Mouse (Mus musculus): ENCODE data around the gene Mterf1a. TPM values are rescaled to one million over a fixed set of nuclear protein-coding genes. Genes with fewer than 3 reads are reported as not detected.
A peak's percentile ranks its signal among the peaks of the same experiment; 100 is the strongest.
"Not testable (repeated sequence)": the region's sequence is repeated elsewhere in the genome, so short reads cannot be mapped to it uniquely, and the experiment has no call there.

Gene Mterf1a
- polyA plus RNA-seq (2015; fragmentation: Nextera tagmentation; extraction: Ambion mirVana), result 4.6 and 4.8 TPM in 2 replicates

DNA sequence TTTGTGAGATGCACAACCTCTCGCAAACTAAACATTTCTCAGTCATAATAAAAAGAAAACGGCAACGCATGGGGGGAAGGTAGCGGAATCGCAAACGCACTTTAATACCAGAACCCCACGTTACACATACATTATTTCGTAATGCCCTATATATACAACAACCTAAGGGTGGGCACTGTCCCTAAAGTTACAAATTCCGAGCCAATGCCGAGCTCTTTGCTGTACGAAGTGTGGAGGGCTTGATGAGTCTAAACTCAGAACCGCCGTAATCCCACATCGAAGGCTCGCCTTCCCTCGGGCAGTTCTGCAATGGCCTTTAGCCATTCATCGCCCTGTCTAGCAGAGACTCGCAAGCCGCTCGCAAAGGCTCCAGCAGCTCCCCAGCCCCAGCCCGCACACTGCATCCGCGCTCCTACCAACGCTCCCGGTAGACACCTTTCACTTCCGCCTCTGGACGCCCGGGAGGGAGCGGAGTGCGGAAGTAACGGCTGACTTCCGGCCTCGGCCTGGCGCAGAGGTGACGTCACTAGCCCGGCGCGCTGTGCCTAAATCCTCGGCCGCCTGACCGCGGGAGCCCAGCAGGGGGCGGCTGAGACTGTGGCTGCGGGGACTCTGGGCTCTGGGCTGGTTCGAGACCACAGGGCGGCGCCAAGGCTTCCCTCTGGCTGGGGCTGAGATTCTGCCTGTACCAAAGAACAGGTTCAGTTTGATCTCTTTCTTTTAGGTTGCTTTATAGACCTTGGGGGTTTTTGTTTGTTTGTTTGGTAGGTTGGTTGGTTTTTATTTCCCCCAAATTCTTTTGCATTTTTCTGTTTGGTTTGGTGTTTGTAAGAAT lies at the start of gene Mterf1a:
Mterf1a (minus strand) TSS at position 475 of the 835 bp plus-strand sequence.
- ATAC-seq (replicated peaks; ENCODE audit: insufficient number of reproducible peaks, insufficient read depth, low FRiP score, low read depth), result peak; percentile 98
- H3K4me3 ChIP-seq, result peak within 1 kb of the TSS; percentile 53
- H3K27ac ChIP-seq; H3K36me3 ChIP-seq; H3K9me3 ChIP-seq (replicated peaks); H3K27me3 ChIP-seq; H3K4me1 ChIP-seq (replicated peaks): not testable (repeated sequence)
- H3K4me2 ChIP-seq, result peak within 1 kb of the TSS; percentile 66
- peak within 1 kb of the TSS; percentile 51; the same call in 1 of the 2 replicates for H3K9ac ChIP-seq
- WGBS, result 3% methylated on average over 9 of the region's 47 CpGs

DNA sequence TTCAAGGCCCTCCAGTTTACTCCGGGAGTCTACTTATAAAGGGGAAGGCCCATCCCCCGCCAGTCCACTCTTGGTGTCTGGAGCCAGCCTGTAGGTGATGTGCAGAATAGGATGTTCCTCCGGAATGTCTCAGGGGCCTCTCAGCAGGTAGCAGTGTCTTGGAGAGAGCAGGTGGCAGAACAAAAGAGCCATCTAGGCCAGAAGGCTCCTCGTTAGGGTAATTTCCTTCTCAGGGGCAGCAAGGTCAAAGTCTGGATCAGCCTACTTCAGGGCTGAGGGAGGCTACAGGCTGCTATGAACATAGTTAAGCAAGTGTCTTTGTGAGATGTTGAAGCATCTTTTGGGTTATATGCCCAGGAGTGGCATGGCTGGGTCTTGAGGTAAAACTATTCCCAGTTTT lies 49.4 kb upstream of the Mterf1a start:
- H3K27ac ChIP-seq; H3K4me1 ChIP-seq (replicated peaks); H3K4me3 ChIP-seq; H3K4me2 ChIP-seq; H3K9ac ChIP-seq; ATAC-seq (replicated peaks; ENCODE audit: insufficient number of reproducible peaks, insufficient read depth, low FRiP score, low read depth); H3K27me3 ChIP-seq; H3K36me3 ChIP-seq; H3K9me3 ChIP-seq (replicated peaks): not testable (repeated sequence)
- 86% methylated on average over 4 of the region's 4 CpGs for WGBS

DNA sequence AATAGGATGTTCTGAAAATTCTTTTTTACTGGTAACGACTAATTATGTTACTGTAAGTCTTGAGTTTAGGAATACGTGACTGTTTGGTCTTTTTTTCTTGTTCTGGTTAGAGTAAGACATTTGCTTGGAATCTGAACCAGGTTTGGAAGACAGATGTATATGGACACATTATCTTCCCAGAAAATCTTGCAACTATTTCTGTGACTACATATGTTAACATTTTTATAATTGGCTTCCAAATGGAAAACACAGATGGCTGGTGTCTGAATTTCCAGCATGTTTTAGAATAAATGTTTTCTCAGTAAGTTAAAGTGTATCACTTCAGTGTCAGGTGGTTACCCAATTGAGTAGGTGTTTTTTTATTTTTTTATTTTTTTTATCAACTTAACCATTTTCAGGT lies 47.5 kb upstream of the Mterf1a start:
- H3K27ac ChIP-seq, result no peak overlapping the region
- no peak overlapping the region for H3K9ac ChIP-seq
- WGBS, result 95% methylated on average over 2 of the region's 2 CpGs
- no peak overlapping the region for H3K4me2 ChIP-seq
- no peaks in the 10 kb centered on the region for H3K9me3 ChIP-seq (replicated peaks)
- no peak for ATAC-seq (replicated peaks; ENCODE audit: insufficient number of reproducible peaks, insufficient read depth, low FRiP score, low read depth)
- H3K36me3 ChIP-seq, result no peaks in the 10 kb centered on the region; the same call in 1 of the 2 replicates
- no peaks in the 10 kb centered on the region for H3K27me3 ChIP-seq
- H3K4me1 ChIP-seq (replicated peaks), result peaks cover 17% of the 10 kb centered on the region
- H3K4me3 ChIP-seq, result no peak overlapping the region

DNA sequence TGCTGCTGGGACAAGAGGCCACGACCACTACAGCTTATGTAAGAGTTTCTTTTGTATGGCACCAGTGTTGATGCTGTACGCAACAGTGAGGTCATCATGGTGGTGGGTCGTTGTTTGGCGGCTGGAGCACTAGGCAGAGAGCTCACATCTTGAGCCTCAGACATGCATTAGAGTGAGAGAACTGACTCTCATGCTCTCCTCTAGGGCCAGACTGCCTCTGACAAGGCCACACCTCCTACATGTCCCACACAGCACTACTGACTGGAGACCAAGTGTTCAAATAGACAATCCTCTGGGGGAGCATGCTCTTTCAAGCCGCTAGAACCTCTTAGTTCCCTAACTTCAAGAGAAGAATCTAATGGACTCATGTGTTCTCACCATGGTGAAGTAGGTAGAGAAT lies 45.6 kb upstream of the Mterf1a start:
- H3K4me2 ChIP-seq, result no peak overlapping the region
- no peak overlapping the region for H3K9ac ChIP-seq
- no peaks in the 10 kb centered on the region for H3K9me3 ChIP-seq (replicated peaks)
- 87% methylated on average over 5 of the region's 5 CpGs for WGBS
- no peaks in the 10 kb centered on the region; the same call in 1 of the 2 replicates for H3K36me3 ChIP-seq
- peaks cover 17% of the 10 kb centered on the region for H3K4me1 ChIP-seq (replicated peaks)
- H3K27ac ChIP-seq, result no peak overlapping the region
- no peak for ATAC-seq (replicated peaks; ENCODE audit: insufficient number of reproducible peaks, insufficient read depth, low FRiP score, low read depth)
- no peak overlapping the region for H3K4me3 ChIP-seq
- H3K27me3 ChIP-seq, result no peaks in the 10 kb centered on the region

DNA sequence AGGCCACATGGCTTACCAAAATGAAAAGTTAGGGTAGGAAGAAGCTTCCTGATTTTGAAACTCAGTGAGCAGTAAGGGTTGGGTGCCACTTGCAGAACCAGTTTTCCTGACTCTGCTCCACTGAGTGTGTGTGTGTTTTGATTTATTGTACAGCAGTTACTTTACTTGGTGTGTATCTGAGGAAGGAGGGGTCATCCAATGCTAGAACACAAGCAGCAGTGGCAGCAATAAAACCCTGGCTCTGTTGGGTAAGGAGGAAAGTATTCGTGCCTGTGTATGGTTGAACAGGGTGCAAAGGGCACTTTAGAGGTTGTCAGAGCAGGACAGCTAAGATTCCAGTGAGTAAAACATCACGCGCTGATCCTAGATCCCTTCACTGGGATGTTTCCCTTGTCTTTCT lies 45.2 kb upstream of the Mterf1a start:
- Histone ChIP-seq H3K9ac (no peak overlapping the region), H3K9me3 (replicated peaks) (no peaks in the 10 kb centered on the region), H3K4me3 (no peak overlapping the region), H3K36me3 (no peaks in the 10 kb centered on the region; the same call in 1 of the 2 replicates), H3K4me1 (replicated peaks) (peaks cover 17% of the 10 kb centered on the region), H3K27me3 (no peaks in the 10 kb centered on the region), H3K4me2 (0 out of 2 replicates have a peak overlapping the region, but pooled peaks have one; percentile 17), H3K27ac (peak overlapping the region; percentile 55)
- ATAC-seq (replicated peaks; ENCODE audit: insufficient number of reproducible peaks, insufficient read depth, low FRiP score, low read depth), result no peak
- WGBS, result 74% methylated on average over 3 of the region's 3 CpGs

DNA sequence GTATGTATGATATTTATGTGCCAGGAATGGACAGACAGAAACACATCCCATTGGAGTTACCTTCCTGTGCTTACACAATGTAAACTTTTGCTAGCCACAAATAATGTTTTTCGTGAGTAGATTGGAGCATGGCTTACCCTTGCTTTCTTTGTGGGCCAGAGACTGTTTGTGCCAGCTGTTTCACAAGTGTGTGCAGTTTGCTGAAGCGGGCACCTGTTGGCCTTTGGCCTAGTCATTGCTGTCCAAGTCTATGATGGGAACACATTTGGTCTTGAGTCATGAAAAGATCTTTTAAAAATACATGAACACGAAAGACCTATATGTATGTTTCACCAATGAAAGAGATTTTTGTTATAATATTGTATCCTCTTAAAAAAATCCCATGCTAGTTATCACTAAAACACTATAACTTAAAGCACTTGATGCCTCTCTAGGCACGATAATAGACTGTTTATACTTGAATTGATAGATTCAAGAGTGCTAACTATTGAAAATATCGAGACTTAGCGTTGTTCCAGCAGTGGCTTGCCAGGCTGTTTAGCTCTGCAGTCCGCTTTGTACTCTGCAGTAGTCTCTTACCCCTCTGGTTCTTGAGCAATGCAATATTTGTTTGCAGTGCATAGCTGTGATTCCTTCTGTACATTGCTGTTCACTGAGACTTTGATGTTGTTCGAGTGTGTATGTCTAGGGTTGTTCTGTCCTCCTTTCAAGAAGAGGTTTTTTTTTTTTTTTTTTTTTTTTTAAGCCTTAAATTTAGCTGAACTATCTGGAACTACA lies 42.2 kb upstream of the Mterf1a start:
- WGBS, result 79% methylated on average over 8 of the region's 8 CpGs
- Histone ChIP-seq H3K27ac (no peak overlapping the region), H3K4me3 (no peak overlapping the region), H3K4me2 (no peak overlapping the region), H3K9ac (no peak overlapping the region), H3K9me3 (replicated peaks) (no peaks in the 10 kb centered on the region), H3K27me3 (no peaks in the 10 kb centered on the region), H3K36me3 (no peaks in the 10 kb centered on the region; the same call in 1 of the 2 replicates), H3K4me1 (replicated peaks) (peaks cover 19% of the 10 kb centered on the region)
- ATAC-seq (replicated peaks; ENCODE audit: insufficient number of reproducible peaks, insufficient read depth, low FRiP score, low read depth), result no peak

DNA sequence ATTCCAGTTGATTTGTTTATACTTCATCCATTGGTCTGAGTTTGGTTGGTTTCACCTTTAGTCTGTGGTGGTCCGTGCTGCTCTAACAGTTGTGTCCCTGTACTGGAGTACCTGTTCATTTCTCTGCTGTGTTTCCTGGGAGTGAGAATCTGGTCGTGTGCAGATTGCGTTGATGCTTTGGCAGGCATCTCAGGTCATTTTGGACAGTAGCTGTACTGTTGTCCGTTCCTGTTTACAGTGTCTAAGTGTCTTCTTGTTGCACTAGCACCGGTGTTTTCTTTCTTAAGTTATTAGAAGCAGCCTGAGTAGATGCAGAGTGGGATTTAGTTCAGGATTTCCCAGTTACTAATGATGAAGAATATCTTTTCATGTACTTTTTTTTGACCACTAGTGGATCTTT lies 41.5 kb upstream of the Mterf1a start:
- H3K27ac ChIP-seq, result no peak overlapping the region

DNA sequence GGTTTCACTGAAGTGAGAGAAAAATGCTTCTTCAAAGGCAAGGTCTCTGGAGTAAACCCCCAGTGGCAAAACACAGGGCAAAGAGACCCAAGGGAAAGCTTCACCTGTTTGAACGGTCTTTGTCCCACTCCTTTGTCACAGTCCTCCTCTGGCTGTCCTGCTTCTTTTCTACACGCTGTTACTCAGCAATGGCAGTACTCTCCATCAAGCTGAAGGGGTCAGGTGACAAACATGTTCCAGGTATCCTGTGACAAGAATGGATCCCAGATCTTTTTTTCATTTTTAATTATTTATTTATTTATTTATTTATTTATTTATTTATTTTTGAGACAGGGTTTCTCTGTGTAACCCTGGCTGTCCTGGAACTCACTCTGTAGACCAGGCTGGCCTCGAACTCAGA lies 39.8 kb upstream of the Mterf1a start:
- WGBS, result 88% methylated on average over 3 of the region's 3 CpGs
- H3K27me3 ChIP-seq, result no peaks in the 10 kb centered on the region
- no peaks in the 10 kb centered on the region for H3K36me3 ChIP-seq
- peaks cover 26% of the 10 kb centered on the region for H3K4me1 ChIP-seq (replicated peaks)
- no peak overlapping the region for H3K4me2 ChIP-seq
- H3K4me3 ChIP-seq, result no peak overlapping the region
- H3K9ac ChIP-seq, result no peak overlapping the region
- no peak overlapping the region for H3K27ac ChIP-seq
- no peaks in the 10 kb centered on the region for H3K9me3 ChIP-seq (replicated peaks)
- no peak for ATAC-seq (replicated peaks; ENCODE audit: insufficient number of reproducible peaks, insufficient read depth, low FRiP score, low read depth)

More for the DNA sequence above, 41.5 kb upstream of the Mterf1a start:
- WGBS, result 81% methylated on average over 5 of the region's 5 CpGs
- Histone ChIP-seq H3K4me3 (no peak overlapping the region), H3K9me3 (replicated peaks) (no peaks in the 10 kb centered on the region), H3K27me3 (no peaks in the 10 kb centered on the region), H3K9ac (no peak overlapping the region), H3K4me2 (no peak overlapping the region), H3K36me3 (no peaks in the 10 kb centered on the region; the same call in 1 of the 2 replicates), H3K4me1 (replicated peaks) (peaks cover 21% of the 10 kb centered on the region)
- no peak for ATAC-seq (replicated peaks; ENCODE audit: insufficient number of reproducible peaks, insufficient read depth, low FRiP score, low read depth)

DNA sequence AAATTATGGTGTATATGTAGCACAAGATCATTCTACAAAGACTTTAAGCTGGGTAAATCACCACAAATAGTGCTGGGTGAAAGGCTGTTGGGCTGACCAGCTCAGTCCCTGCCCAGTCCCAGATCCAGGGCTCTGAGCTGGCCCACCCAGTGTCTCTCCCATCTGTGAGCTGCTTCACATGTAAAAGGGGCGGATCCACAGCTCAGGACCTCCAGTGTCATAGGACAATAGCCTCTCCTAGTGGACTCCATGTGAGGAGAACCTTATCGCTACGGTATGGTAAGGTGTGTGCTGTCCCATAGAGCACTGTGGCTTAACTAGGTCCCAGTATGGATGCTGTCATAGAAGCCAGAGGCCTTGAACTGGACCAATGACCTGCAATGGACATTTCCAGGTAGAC lies 37.9 kb upstream of the Mterf1a start:
- no peaks in the 10 kb centered on the region for H3K9me3 ChIP-seq (replicated peaks)
- no peaks in the 10 kb centered on the region for H3K36me3 ChIP-seq
- H3K27ac ChIP-seq, result no peak overlapping the region
- peaks cover 20% of the 10 kb centered on the region for H3K4me1 ChIP-seq (replicated peaks)
- 82% methylated on average over 3 of the region's 3 CpGs for WGBS
- no peak overlapping the region for H3K4me2 ChIP-seq
- H3K9ac ChIP-seq, result no peak overlapping the region
- no peak overlapping the region for H3K4me3 ChIP-seq
- H3K27me3 ChIP-seq, result no peaks in the 10 kb centered on the region
- no peak for ATAC-seq (replicated peaks; ENCODE audit: insufficient number of reproducible peaks, insufficient read depth, low FRiP score, low read depth)

DNA sequence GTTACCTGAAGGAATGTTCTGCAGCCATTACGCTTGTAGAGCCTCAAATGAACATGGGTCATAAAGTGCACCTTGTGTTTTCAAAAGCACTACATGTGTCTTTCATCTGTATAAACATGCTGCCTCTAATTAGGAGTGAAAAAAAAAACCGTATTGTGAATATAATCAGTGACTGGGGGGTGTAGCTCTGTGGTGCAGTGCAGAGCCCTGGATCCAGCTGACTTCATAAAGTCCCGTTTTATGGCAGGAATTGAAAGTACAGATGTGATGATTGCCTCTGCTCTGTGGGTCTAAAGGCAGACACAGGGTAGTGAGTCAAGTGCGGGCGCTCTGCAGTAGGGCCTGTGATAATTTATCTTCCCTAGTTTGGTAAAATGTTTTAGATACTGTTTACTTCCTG lies 37.0 kb upstream of the Mterf1a start:
- Histone ChIP-seq H3K9me3 (replicated peaks) (no peaks in the 10 kb centered on the region), H3K4me1 (replicated peaks) (peaks cover 19% of the 10 kb centered on the region), H3K4me3 (no peak overlapping the region), H3K36me3 (no peaks in the 10 kb centered on the region), H3K9ac (no peak overlapping the region), H3K27me3 (no peaks in the 10 kb centered on the region), H3K27ac (no peak overlapping the region), H3K4me2 (no peak overlapping the region)
- WGBS, result 72% methylated on average over 5 of the region's 5 CpGs
- ATAC-seq (replicated peaks; ENCODE audit: insufficient number of reproducible peaks, insufficient read depth, low FRiP score, low read depth), result no peak

DNA sequence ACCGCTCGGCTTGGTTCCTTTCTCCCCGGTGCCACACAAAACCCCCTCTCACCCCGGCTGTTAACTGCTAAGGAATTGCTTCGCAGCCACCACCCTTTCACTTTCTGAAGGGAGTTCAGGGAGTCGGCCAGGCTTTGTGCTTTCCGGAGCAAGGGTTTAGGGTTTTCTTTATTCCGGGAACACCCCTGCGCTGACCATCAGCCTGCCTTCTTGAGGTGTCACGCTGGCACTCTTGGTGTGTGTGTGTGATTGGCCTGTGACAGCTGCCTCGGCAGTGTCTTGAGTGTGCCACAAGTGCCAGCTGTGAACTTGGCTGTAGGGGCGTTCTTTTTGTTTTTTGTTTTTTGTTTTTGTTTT lies 34.9 kb upstream of the Mterf1a start:
- H3K4me2 ChIP-seq, result peak overlapping the region; percentile 67
- 0% methylated on average over 12 of the region's 12 CpGs for WGBS
- peak overlapping the region; percentile 89 for H3K27ac ChIP-seq
- peak; percentile 44 for ATAC-seq (replicated peaks; ENCODE audit: insufficient number of reproducible peaks, insufficient read depth, low FRiP score, low read depth)
- no peaks in the 10 kb centered on the region for H3K9me3 ChIP-seq (replicated peaks)
- peak overlapping the region; percentile 96 for H3K4me3 ChIP-seq
- no peaks in the 10 kb centered on the region for H3K36me3 ChIP-seq
- no peaks in the 10 kb centered on the region for H3K27me3 ChIP-seq
- H3K4me1 ChIP-seq (replicated peaks), result peaks cover 19% of the 10 kb centered on the region
- peak overlapping the region; percentile 92 for H3K9ac ChIP-seq

Measured in heart, embryonic 15.5 days (tissue).